Mouse (Mus musculus) gastrocnemius, postnatal 14 days (tissue): ENCODE results near the gene Treh. TPM values are rescaled to one million over a fixed set of nuclear protein-coding genes. Genes with fewer than 3 reads are reported as not detected.
"Not testable (repeated sequence)": the region's sequence is repeated elsewhere in the genome, so short reads cannot be mapped to it uniquely, and the experiment has no call there.

Experiments used
- DNase-seq: peaks from one replicate; pipeline ENCODE4 v3.0.0; 2021; ENCODE audit warnings: mixed read lengths
- intact Hi-C: fragments of 180-260 bp; cut with DNase I; formaldehyde crosslinking; loops from one replicate; pipeline ENCODE4 v1.15.1; 2025; ENCODE audit warnings: low total_unique reads
- long read RNA-seq, 2 experiments: library from polyadenylated mRNA; stranded (forward); transcript quantifications; one replicate each; pipeline ENCODE4 v2.0.0; 2021
- total RNA-seq, 2 experiments: library from RNA; stranded (reverse); gene quantifications; 2 replicates each; pipeline ENCODE4 v1.2.3; 2021

Gene Treh
- not detected for total RNA-seq
- long read RNA-seq, experiment 1 = 0 reads
- long read RNA-seq, experiment 2 = 0 reads

DNA sequence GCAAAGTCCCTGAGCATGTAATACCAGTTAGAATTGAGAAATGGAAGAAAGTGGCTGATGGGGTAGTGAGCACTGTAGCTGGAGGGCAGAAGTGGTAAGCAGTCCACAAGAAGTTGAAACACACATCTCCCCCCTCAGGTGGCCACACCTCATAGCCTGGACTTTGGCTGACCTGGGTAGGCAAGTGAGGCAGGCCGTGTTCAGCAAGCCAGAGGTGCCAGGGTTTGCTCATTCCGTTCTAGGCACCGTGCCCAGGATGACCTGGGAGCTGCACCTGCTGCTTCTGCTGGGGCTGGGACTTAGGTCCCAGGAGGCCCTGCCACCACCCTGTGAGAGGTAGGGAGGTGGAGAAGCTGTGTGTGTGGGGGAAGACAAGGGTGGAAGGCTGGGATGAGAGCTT, at the start of gene Treh:
TSS of gene Treh (plus strand) at position 229 of the 400 bp plus-strand sequence.
- intact Hi-C loops = no loop called here
- no peak for DNase-seq

DNA sequence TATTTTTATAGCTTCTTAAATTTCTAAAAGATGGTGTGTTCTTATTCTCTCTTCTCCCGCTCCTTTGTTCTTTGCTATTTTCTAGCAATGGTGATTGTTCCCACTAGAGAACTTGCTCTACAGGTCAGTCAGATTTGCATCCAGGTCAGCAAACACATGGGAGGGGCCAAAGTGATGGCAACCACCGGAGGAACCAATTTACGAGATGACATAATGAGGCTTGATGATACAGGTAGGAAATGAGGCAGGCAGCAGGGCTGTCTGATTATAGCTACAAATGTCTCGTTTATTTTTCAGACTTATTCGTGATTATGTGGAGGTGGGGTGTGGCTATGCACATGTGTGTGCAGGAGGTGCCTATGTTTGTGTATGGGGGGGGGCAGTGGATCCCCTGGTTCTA, 48.6 kb upstream of the Treh start:
- DNase-seq = no peak
- intact Hi-C loops = no loop called here

DNA sequence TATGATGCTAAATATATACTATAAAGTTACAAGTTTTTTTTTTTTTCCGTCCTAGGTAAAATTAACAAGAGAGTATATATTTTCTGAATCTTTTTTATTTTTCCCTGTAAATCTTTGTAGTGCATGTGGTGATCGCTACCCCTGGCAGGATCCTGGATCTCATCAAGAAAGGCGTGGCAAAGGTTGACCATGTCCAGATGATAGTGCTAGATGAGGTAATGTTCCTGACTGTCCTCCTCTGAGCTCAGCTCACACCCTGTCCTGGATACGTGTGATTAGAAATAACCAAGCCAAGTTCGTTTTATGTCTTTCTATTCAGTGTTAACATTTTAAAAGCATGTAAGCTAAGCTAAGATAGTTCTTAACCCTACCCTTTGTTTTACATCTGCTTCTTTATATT, 46.8 kb upstream of the Treh start:
- no peak for DNase-seq
- intact Hi-C loops = no loop called here

DNA sequence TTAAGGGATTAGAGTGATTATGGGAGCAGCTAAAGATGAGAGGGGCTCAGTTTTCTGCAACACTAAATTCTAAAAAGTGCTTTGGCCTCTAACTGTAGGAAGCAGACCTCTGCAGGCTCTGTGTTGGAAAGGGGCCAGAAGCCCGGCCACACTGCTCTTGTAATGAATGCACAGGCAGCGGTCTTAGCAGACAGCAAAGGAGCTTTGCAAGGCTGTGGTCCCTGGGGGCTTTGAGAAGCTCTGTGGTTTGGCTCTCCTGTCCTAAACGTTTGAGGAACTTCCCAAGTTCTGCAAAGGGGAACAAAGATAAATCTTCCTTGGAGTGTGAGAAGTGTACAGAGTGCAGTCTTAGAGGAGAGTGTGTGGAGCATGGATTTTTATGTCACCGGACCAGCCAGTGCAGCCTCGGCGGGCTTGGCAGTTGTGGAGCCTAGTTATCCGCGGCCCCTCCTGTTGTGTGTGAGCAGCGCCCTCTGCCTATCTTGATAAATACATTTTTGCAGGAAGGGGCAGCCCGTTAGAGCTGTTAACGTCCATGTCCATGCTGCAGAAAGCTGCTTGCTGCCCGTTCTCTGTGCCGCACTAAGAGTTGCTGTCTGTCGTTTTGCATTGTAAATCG, 35.4 kb upstream of the Treh start:
- intact Hi-C loops = no loop called here
- peak; percentile 61 for DNase-seq

DNA sequence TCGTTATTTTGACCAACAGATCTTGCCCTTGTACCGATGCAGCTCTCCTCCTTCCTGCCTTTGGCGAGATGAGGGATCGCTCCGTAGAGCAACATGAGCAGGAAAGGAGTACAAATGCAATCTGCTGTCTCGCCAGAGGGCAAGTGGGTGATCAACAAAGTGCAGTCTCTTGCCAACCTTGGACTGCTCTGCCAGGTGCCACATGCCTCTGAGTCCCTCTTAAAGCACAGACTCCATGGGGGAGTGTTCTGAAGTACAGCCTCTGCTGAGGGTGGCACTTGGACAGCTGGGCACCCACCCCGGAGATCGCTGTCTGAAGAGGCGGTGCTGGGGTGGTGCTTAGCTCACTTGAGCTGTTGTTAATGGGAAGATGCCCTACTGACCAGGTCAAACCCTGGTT, 34.3 kb upstream of the Treh start:
- peak; percentile 28 for DNase-seq
- intact Hi-C loops = not testable (repeated sequence)

DNA sequence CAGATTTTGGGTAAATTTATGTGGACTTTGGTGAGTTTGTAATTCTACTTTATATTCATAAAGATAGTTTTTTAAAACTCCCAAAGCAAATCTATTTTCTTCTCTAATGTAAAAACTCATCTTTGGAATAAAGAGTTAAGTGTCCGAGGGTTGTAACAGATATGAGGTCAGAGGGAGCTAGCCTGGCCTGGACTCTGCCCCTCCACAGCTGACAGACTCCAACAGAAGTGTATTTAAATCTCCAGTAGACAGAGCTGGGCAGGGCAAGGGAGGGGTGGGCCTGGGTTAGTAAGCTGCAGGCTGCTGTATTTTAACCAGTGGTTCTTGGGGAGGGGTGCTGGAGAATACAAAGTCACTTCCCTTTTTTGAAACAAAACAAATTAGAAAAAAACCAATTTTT, 33.0 kb upstream of the Treh start:
- DNase-seq, intact Hi-C loops: not testable (repeated sequence)

DNA sequence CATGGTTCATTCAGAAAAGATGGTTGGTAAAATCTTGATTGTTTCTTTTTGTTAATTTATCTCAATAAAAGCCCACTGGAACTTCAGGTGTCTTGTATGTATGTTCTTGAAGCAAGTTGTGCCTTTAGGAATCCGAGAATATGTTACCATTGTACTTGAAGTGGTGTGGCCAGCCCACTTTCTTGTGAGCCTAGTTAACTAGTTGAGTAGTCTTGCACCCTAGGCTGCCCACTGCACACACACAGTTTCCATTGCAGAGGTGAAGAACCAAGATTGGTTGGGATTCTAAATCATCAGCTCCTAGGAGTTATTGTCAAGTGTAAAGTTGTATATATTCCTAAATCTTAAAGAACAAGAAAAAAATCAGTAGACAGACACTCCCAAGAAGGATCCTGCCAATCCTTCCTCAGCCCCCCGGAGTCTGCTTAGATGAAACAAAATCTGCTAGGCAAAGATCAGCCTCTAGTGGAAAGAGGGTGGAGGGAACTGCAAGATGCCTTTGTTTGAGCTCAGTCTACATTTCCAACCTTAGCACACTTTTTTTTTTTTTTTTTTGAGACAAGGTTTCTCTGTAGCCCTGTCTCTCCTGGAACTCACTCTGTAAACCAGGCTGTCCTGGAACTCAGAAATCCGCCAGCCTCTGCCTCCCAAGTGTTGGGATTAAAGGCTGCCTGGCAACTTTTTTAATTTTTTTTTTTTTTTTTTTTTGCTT, 32.2 kb upstream of the Treh start:
- intact Hi-C loops = no loop called here
- DNase-seq = no peak

DNA sequence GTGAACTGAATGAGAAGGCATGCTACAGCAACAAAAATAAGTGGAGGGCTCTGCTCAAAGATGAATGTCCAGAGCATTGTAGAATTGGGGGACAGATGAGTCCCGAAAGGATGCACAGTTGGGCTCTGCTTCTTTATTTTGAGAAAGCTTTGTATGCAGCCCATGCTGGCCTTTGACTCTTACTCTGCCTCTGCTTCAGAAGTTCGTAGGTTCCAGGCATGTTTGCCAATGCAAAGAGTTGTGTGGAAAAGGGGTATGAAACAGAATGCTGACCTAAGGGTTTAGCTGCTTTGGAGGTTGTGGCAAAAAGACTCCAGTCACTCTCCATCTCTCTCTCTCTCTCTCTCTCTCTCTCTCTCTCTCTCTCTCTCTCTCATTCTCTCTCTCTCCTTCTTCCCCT, 31.4 kb upstream of the Treh start:
- intact Hi-C loops = no loop called here
- no peak for DNase-seq

DNA sequence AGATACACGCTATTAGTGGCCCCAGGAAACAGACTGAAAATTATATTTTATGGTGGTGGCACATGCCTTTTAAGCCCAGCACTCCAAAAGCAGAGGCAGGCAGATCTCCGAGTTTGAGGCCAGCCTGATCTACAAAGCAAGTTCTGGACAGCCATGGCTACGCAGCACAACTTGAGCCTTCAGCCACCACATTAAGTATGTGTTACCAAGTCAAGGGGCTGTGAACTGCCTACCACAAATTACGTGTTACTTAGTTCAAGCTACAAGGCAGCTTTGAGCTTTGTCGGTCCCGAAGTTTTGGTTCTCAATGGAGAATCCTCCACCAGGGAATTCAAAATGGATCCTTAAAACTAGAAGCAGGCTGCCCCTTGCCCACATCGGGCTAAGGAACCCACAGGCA, 29.9 kb upstream of the Treh start:
- DNase-seq = no peak
- intact Hi-C loops = no loop called here

DNA sequence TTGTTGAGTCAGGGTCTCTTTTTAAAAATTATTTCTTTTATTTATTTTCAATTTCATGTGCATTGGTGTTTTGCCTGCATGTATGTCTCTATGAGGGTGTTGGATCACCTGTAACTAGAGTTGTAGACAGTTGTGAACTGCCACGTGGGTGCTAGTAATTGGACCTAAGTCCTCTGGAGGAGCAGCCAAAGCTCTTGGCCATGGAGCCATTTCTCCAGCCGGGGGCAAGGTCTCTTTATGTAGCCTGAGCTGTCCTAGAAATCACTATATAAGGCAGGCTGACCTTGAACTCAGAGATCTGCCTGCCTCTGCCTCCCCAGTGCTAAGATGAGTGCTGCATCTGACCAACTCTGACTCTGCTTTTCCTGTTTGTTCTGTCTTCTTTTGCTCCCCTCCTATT, 28.8 kb upstream of the Treh start:
- no peak for DNase-seq
- intact Hi-C loops = no loop called here

DNA sequence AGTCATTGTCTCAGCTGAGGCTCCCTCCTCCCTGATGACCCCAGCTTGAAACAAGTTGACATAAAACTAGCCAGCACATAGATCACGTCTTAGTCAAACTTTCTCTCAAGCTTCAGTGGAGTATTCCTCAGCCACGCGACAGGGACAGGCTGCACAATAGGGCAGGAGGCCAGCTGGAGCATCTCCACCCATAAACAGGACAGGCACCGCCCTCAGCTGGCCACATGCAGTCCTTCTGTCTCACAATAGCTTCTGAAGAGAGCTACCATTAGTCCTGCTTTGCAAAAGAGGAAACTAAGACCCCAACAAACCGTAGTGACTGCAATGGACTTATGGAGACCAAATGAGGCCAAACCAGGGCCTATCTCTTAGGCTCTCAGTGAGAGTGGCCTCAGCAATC, 27.6 kb upstream of the Treh start:
- peak; percentile 74 for DNase-seq
- intact Hi-C loops = loop anchor here (5.0 kb wide), 1 partner anchor 193 kb away; the partner anchor contains the start of gene Upk2

DNA sequence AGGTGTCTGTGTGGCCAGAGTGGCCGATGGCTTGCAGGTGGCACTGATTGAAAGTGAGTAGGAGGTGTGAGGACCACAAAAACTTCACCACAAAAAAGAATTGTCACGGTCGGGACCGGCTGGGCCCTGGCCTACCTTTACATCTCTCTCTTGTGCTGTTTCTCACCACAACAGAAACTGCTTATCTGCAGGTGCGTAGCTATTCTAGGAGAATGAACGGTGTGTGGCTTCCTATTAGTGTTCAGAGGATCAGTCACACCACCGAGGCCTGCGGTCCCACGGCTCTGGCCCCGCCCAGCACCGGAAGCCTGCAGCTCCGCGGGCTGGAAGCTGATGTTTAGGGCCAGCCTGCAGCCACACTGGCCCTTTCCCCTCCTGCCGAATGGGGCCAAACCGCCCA, 27.1 kb upstream of the Treh start:
- intact Hi-C loops = loop anchor here (5.0 kb wide), 1 partner anchor 194 kb away; the partner anchor contains the start of gene Upk2
- DNase-seq = peak; percentile 36

DNA sequence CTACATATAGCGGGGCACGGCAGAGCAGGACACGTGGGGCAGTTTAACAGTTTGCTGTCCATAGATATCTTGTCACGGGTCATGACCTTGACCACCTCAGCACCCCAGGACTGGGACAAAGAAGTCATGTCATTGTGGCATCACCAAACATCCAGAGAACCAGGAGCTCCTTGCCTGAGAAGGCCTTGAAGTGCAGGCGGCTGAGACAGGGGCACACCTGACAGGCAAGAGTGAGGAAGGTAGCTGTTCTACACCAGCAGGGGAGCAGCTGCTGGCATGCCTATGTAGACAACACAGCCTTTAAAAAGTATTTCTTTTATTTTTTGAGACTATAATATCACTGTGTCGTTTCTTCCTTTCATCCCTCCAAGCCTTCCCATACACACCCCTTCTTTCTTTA, 26.7 kb upstream of the Treh start:
- DNase-seq = no peak
- intact Hi-C loops = loop anchor here (5.0 kb wide), 1 partner anchor 194 kb away; the partner anchor contains the start of gene Upk2

DNA sequence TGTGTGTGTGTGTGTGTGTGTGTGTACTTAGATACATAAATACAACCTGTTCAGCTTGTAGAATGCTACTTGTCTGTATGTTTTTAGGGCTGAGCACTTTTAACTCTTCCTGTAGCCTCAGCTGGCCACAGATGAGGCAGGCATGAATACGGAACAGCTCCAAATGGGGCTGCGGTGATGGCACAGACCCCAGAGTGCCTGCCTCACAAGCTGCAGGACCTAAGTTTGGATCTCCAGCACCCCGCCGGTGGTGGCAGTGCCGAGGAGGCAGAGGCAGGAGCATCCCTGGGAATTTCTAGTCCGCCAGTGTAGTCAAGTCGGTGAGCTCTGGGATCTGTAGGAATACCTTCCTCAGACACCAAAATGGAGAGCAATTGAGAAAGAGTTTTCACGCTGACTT, 26.0 kb upstream of the Treh start:
- no peak for DNase-seq
- intact Hi-C loops = loop anchor here (5.0 kb wide), 1 partner anchor 195 kb away; the partner anchor contains the start of gene Upk2

DNA sequence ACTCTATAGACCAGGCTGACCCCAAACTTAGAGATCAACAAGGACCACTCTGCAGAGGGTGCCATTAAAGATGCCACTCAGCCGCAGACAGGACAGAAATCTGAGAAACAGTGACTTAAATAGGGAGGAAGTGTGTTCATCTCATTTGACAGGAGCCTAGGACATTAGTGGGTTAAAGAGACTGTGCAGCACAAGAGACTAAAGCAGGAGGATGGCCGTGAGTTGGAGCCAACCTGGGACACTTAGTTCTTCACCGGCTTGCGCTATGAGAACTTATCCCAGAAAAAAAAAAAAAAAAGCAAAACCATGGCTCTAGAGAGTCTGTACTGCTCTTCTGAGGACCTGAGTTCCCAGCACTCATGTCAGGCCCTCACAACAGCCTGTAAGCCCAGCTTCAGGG, 25.4 kb upstream of the Treh start:
- intact Hi-C loops = loop anchor here (5.0 kb wide), 1 partner anchor 195 kb away; the partner anchor contains the start of gene Upk2
- no peak for DNase-seq

DNA sequence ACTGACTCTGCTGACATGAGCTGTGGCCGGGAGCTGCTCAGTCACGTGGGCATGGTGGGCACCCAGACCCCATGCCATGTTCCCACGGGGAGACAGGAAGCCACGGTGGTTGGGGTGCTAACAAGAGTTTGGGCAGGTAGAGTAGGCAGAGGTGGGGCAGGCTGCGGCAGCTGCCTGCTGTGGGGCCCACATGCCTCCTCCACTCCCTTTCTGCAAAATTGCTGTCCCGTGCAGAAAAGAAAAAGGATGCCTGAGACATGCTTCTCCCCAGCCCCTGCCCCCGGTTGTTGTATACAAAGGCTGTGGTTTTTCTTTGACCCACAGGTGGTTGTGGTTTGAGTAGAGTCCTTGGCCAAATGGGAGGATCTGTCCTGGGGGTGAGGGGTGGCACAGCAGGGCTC, 24.2 kb upstream of the Treh start:
- DNase-seq = no peak
- intact Hi-C loops = loop anchor here (5.0 kb wide), 1 partner anchor 197 kb away; the partner anchor contains the start of gene Upk2

DNA sequence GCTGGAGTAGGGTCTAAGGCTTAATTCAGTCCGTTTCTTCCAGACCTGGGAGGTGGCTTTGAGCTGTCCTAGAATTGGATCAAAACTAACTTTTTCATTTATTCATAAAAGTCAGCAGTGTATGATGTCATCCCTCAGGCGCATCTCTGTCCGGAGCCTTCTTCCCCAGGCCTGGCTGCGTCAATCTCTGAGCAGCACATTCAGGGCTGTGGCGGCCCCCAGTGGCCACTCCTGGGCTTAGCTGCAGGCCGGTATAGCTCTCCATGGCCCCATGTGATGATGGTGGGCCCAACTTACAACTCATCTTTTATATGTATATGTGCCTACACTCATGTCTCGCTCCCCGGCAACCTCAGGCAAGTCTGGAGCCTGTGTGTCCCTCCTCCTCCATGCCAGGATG, 21.0 kb upstream of the Treh start:
- intact Hi-C loops = loop anchor here (5.0 kb wide), 1 partner anchor 145 kb away; no protein-coding TSS in a partner anchor
- DNase-seq = peak; percentile 82

DNA sequence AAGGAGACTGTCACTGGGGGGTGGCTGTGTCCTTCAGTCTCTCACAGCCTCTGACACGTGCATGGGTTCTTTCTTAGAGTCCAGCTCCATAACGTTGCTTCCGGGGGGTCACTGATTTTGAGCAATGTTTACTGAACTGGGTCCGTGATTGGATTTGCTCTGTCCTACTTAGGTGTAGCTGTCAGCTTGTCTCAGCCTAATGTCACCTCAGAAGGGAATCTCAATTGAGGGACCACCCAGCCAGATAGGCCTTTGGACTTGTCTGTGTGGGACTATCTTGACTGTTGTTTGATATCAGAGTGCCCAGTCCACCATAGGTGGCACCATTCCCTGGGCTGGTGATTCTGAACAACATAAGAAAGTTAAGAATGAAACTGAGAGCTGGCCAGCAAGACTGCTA, 19.1 kb upstream of the Treh start:
- DNase-seq = no peak

DNA sequence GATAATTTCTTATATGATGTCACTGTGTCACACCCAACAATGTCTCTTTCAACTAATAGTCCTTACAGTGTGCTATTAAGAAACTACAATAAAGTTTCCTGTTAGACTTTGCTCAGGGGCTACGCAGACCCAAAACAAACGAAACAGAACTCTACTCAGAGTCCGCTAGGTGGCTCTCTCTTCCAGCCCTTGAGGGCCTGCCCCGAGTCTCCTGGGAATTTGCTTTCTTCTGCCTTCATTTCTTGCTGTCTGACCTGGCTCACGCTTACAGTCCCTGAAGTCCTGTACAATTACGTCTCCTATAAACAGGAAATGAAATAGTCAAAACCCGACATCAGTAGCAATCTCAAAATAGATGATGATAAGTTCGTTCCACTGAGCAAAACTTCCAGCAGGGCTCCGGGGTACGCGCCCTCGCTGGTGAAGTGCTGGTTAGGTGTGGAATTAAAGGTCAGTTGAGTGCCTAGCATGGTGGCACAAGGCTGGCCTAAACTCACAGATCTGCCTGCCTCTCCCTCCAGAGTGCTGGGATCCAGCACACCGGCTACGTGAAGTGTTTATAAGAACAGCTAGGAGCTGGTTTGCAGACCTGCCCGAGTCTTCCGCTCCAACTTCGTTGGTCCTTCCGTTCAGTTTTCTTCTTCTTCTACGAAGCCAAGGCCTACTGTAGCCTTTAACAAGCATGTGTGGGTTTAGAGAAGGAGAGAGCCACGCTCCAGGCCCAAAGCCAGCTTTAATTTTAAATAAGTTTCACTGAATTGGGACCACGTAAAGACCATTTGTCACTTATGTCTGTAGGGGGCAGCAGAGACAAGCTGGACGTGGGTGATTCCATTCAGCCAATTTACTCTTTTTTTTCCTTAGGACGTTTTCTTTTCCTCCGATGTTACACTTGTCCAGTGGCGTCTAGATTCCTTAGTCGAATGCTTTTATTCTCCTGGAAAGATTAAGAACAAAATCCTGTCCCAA, 17.7 kb upstream of the Treh start:
- intact Hi-C loops = loop anchor here (2.0 kb wide), 1 partner anchor 29 kb away; no protein-coding TSS in a partner anchor
- peak; percentile 52 for DNase-seq

More for the DNA sequence above, 19.1 kb upstream of the Treh start:
- intact Hi-C loops = loop anchor here (5.0 kb wide), 1 partner anchor 147 kb away; no protein-coding TSS in a partner anchor

DNA sequence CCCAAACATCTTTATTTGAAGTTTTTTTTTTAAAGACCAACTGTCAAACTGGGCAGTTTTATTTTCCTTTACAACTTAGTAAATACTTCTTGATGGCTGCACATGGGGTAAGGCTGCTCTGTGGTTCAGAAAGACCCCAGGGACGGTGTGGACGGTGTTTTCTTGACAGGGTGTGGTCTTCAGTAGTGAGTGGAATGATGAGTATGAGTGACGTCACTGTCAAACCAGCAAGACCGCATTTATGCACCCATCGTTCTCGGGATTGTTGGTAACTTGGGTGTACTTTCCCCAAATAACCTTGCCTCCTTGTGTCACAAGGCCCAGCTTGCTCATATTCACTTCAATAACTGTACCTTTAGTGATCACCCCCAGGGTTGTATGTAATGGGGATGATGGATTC, 9.3 kb upstream of the Treh start:
- DNase-seq = no peak

More for the DNA sequence above, 9.3 kb upstream of the Treh start:
- intact Hi-C loops = loop anchor here (10.0 kb wide), 1 partner anchor 81 kb away; no protein-coding TSS in a partner anchor
